Mouse (Mus musculus): Measurements from ENCODE around the gene Fhad1. TPM values are rescaled to one million over a fixed set of nuclear protein-coding genes. Genes with fewer than 3 reads are reported as not detected.

Gene Fhad1
- polyA plus RNA-seq, 1 experiment from 2014 or later = 3.9 TPM

GRCm38 (mm10) chr4:141932785-141933574 lies 81.9 kb downstream of the Fhad1 start:
- 0 out of 2 replicates have a peak overlapping the region, but pooled peaks have one; percentile 26 for H3K9ac ChIP-seq
- H3K4me1 ChIP-seq (replicated peaks) = peaks cover 16% of the 10 kb centered on the region
- H3K9me3 ChIP-seq (replicated peaks) = no peaks in the 10 kb centered on the region
- H3K27me3 ChIP-seq (replicated peaks) = no peaks in the 10 kb centered on the region
- WGBS = 62% methylated on average over 14 of the region's 14 CpGs
- no peak for ATAC-seq (ENCODE audit: insufficient number of reproducible peaks, low FRiP score)
- no peak overlapping the region for H3K27ac ChIP-seq (ENCODE audit: poor library complexity, severe bottlenecking)
- no peaks in the 10 kb centered on the region for H3K36me3 ChIP-seq
- no peak overlapping the region for H3K4me2 ChIP-seq
- no peak overlapping the region for H3K4me3 ChIP-seq

- Histone ChIP-seq H3K27ac (ENCODE audit: poor library complexity, severe bottlenecking) (no peak overlapping the region), H3K4me2 (no peak overlapping the region), H3K27me3 (replicated peaks) (no peaks in the 10 kb centered on the region), H3K4me3 (no peak overlapping the region), H3K9ac (no peak overlapping the region), H3K9me3 (replicated peaks) (no peaks in the 10 kb centered on the region), H3K4me1 (replicated peaks) (peaks cover 11% of the 10 kb centered on the region), H3K36me3 (no peaks in the 10 kb centered on the region)
- ATAC-seq (ENCODE audit: insufficient number of reproducible peaks, low FRiP score) = no peak
- WGBS = 68% methylated on average over 5 of the region's 5 CpGs
Measured at GRCm38 (mm10) chr4:141931526-141931925, 83.4 kb downstream of the Fhad1 start.

- 78% methylated on average over 11 of the region's 11 CpGs for WGBS
- Histone ChIP-seq H3K9me3 (replicated peaks) (no peaks in the 10 kb centered on the region), H3K4me2 (no peak overlapping the region), H3K4me3 (no peak overlapping the region), H3K27ac (ENCODE audit: poor library complexity, severe bottlenecking) (no peak overlapping the region), H3K36me3 (no peaks in the 10 kb centered on the region), H3K9ac (no peak overlapping the region), H3K27me3 (replicated peaks) (no peaks in the 10 kb centered on the region), H3K4me1 (replicated peaks) (peaks cover 20% of the 10 kb centered on the region)
- ATAC-seq (ENCODE audit: insufficient number of reproducible peaks, low FRiP score) = no peak
Measured at GRCm38 (mm10) chr4:141930001-141930400, 84.9 kb downstream of the Fhad1 start.

- Histone ChIP-seq H3K27ac (ENCODE audit: poor library complexity, severe bottlenecking) (no peak overlapping the region), H3K9ac (no peak overlapping the region), H3K4me1 (replicated peaks) (peaks cover 23% of the 10 kb centered on the region), H3K4me3 (no peak overlapping the region), H3K4me2 (no peak overlapping the region), H3K9me3 (replicated peaks) (no peaks in the 10 kb centered on the region), H3K27me3 (replicated peaks) (no peaks in the 10 kb centered on the region), H3K36me3 (no peaks in the 10 kb centered on the region)
- ATAC-seq (ENCODE audit: insufficient number of reproducible peaks, low FRiP score) = no peak
- WGBS = 60% methylated on average over 7 of the region's 7 CpGs
Measured at GRCm38 (mm10) chr4:141928881-141929281, 86.0 kb downstream of the Fhad1 start.

GRCm38 (mm10) chr4:141925781-141926345 lies 89.0 kb downstream of the Fhad1 start:
- H3K9me3 ChIP-seq (replicated peaks) = no peaks in the 10 kb centered on the region
- H3K4me3 ChIP-seq = no peak overlapping the region
- H3K4me2 ChIP-seq = no peak overlapping the region
- peak overlapping the region; percentile 52; the same call in 1 of the 2 replicates for H3K27ac ChIP-seq (ENCODE audit: poor library complexity, severe bottlenecking)
- no peak overlapping the region for H3K9ac ChIP-seq
- ATAC-seq (ENCODE audit: insufficient number of reproducible peaks, low FRiP score) = peak; percentile 59; the same call in 1 of the 2 replicates
- H3K36me3 ChIP-seq = no peaks in the 10 kb centered on the region
- H3K27me3 ChIP-seq (replicated peaks) = no peaks in the 10 kb centered on the region
- H3K4me1 ChIP-seq (replicated peaks) = peaks cover 40% of the 10 kb centered on the region
- 33% methylated on average over 5 of the region's 5 CpGs for WGBS

GRCm38 (mm10) chr4:141923961-141924360 lies 90.9 kb downstream of the Fhad1 start:
- Histone ChIP-seq H3K4me1 (replicated peaks) (peaks cover 34% of the 10 kb centered on the region), H3K9me3 (replicated peaks) (no peaks in the 10 kb centered on the region), H3K27me3 (replicated peaks) (no peaks in the 10 kb centered on the region), H3K36me3 (no peaks in the 10 kb centered on the region), H3K9ac (no peak overlapping the region), H3K27ac (ENCODE audit: poor library complexity, severe bottlenecking) (no peak overlapping the region), H3K4me2 (no peak overlapping the region), H3K4me3 (no peak overlapping the region)
- WGBS = 48% methylated on average over 11 of the region's 11 CpGs
- no peak for ATAC-seq (ENCODE audit: insufficient number of reproducible peaks, low FRiP score)

GRCm38 (mm10) chr4:141920391-141920790 lies 94.5 kb downstream of the Fhad1 start:
- Histone ChIP-seq H3K9me3 (replicated peaks) (no peaks in the 10 kb centered on the region), H3K4me2 (no peak overlapping the region), H3K4me1 (replicated peaks) (peaks cover 33% of the 10 kb centered on the region), H3K27me3 (replicated peaks) (no peaks in the 10 kb centered on the region), H3K9ac (no peak overlapping the region), H3K27ac (ENCODE audit: poor library complexity, severe bottlenecking) (no peak overlapping the region), H3K4me3 (no peak overlapping the region), H3K36me3 (no peaks in the 10 kb centered on the region)
- ATAC-seq (ENCODE audit: insufficient number of reproducible peaks, low FRiP score) = no peak
- 86% methylated on average over 10 of the region's 10 CpGs for WGBS

- 57% methylated on average over 7 of the region's 7 CpGs for WGBS
- H3K4me3 ChIP-seq = no peak overlapping the region
- H3K4me2 ChIP-seq = no peak overlapping the region
- no peak overlapping the region for H3K9ac ChIP-seq
- no peaks in the 10 kb centered on the region for H3K36me3 ChIP-seq
- H3K27me3 ChIP-seq (replicated peaks) = no peaks in the 10 kb centered on the region
- no peak for ATAC-seq (ENCODE audit: insufficient number of reproducible peaks, low FRiP score)
- no peak overlapping the region for H3K27ac ChIP-seq (ENCODE audit: poor library complexity, severe bottlenecking)
- H3K4me1 ChIP-seq (replicated peaks) = peaks cover 40% of the 10 kb centered on the region
- no peaks in the 10 kb centered on the region for H3K9me3 ChIP-seq (replicated peaks)
Measured at GRCm38 (mm10) chr4:141917735-141918419, 97.0 kb downstream of the Fhad1 start.

GRCm38 (mm10) chr4:141914040-141914439 lies 100.8 kb downstream of the Fhad1 start:
- Histone ChIP-seq H3K4me2 (no peak overlapping the region), H3K9me3 (replicated peaks) (no peaks in the 10 kb centered on the region), H3K27me3 (replicated peaks) (no peaks in the 10 kb centered on the region), H3K9ac (no peak overlapping the region), H3K4me1 (replicated peaks) (peaks cover 28% of the 10 kb centered on the region), H3K27ac (ENCODE audit: poor library complexity, severe bottlenecking) (peak overlapping the region; percentile 47; the same call in 1 of the 2 replicates), H3K36me3 (no peaks in the 10 kb centered on the region), H3K4me3 (no peak overlapping the region)
- no peak for ATAC-seq (ENCODE audit: insufficient number of reproducible peaks, low FRiP score)
- WGBS = 31% methylated on average over 7 of the region's 7 CpGs

GRCm38 (mm10) chr4:141913201-141913993 lies 101.5 kb downstream of the Fhad1 start:
- H3K9me3 ChIP-seq (replicated peaks) = no peaks in the 10 kb centered on the region
- no peaks in the 10 kb centered on the region for H3K27me3 ChIP-seq (replicated peaks)
- ATAC-seq (ENCODE audit: insufficient number of reproducible peaks, low FRiP score) = peak; percentile 62; the same call in 1 of the 2 replicates
- H3K4me2 ChIP-seq = no peak overlapping the region
- H3K4me1 ChIP-seq (replicated peaks) = peaks cover 27% of the 10 kb centered on the region
- no peak overlapping the region for H3K4me3 ChIP-seq
- 58% methylated on average over 13 of the region's 13 CpGs for WGBS
- no peak overlapping the region for H3K9ac ChIP-seq
- peak overlapping the region; percentile 47; the same call in 1 of the 2 replicates for H3K27ac ChIP-seq (ENCODE audit: poor library complexity, severe bottlenecking)
- no peaks in the 10 kb centered on the region for H3K36me3 ChIP-seq

All from heart, embryonic 12.5 days (tissue).